Mouse (Mus musculus): ENCODE measurements around the gene Dhx34.

GRCm38 (mm10) chr7:16257830-16258229, 36.0 kb upstream of the Dhx34 start:
- no peak for TF ChIP-seq CTCF (IDR thresholded peaks at IDR 0.05; ENCODE audit: low read depth)
- no peak for TF ChIP-seq EP300 (IDR thresholded peaks at IDR 0.05; ENCODE audit: low read depth)
